Mouse (Mus musculus) heart, embryonic 13.5 days (tissue): Measurements from ENCODE around the gene Ddah1. TPM values are rescaled to one million over a fixed set of nuclear protein-coding genes. Genes with fewer than 3 reads are reported as not detected.

ENCODE experiments used
- ATAC-seq: fragments of 200-750 bp; cut with Nextera tagmentation; 2 replicates; pipeline ENCODE4 v1.8.0; 2017; ENCODE audit warnings: moderate TSS enrichment; ENCODE audit not compliant: insufficient number of reproducible peaks, low FRiP score, low TSS enrichment; ENCODE audit errors: extremely low read depth
- H3K27ac ChIP-seq: fragments of 300-500 bp; sonication (generic); replicated peaks from 2 replicates; pipeline ENCODE4 v1.5.1; 2015; ENCODE audit warnings: moderate library complexity, mild to moderate bottlenecking, inconsistent platforms
- H3K27me3 ChIP-seq: fragments of 300-500 bp; sonication (generic); replicated peaks from 2 replicates; pipeline ENCODE4 v1.6.1; 2015; ENCODE audit warnings: mild to moderate bottlenecking, inconsistent platforms
- H3K36me3 ChIP-seq: fragments of 300-500 bp; sonication (generic); 2 replicates; pipeline ENCODE4 v1.6.1; 2015; ENCODE audit warnings: mild to moderate bottlenecking, inconsistent platforms
- H3K4me1 ChIP-seq: fragments of 300-500 bp; sonication (generic); 2 replicates; pipeline ENCODE4 v1.6.1; 2015; ENCODE audit warnings: inconsistent platforms
- H3K4me2 ChIP-seq: fragments of 300-500 bp; sonication (generic); 2 replicates; pipeline ENCODE4 v1.6.1; 2015; ENCODE audit warnings: inconsistent platforms, mild to moderate bottlenecking, moderate library complexity
- H3K4me3 ChIP-seq: fragments of 300-500 bp; sonication (generic); 2 replicates; pipeline ENCODE4 v1.5.1; 2015; ENCODE audit warnings: moderate library complexity, mild to moderate bottlenecking, inconsistent platforms
- H3K9ac ChIP-seq: fragments of 300-500 bp; sonication (generic); 2 replicates; pipeline ENCODE4 v1.6.1; 2015; ENCODE audit warnings: inconsistent platforms, mild to moderate bottlenecking, moderate library complexity
- H3K9me3 ChIP-seq: fragments of 300-500 bp; sonication (generic); 2 replicates; pipeline ENCODE4 v1.6.1; 2016; ENCODE audit warnings: inconsistent platforms
- WGBS: fragments of 180-500 bp; shearing (Covaris S2); methylation state at CpG from one replicate; pipeline ENCODE4 v1.1.7; 2015; ENCODE audit warnings: mixed read lengths; 5-methylcytosine and 5-hydroxymethylcytosine counted together
- polyA plus RNA-seq: library from polyadenylated mRNA; unstranded; fragments of >200 nt; fragmentation: Nextera tagmentation; extraction: Ambion mirVana; gene quantifications from 2 replicates; pipeline ENCODE4 v1.2.1, GENCODE M21; 2015

Ddah1 gene
- polyA plus RNA-seq, 1 experiment from 2014 or later = 27.9 TPM

- Histone ChIP-seq H3K4me3 (no peak overlapping the region), H3K4me1 (peaks cover 7% of the 10 kb centered on the region; the same call in 1 of the 2 replicates), H3K9me3 (no peaks in the 10 kb centered on the region), H3K27me3 (no peaks in the 10 kb centered on the region), H3K27ac (no peak overlapping the region), H3K36me3 (0 out of 2 replicates have a peak, but pooled peaks cover 2% of the 10 kb centered on the region), H3K4me2 (no peak overlapping the region), H3K9ac (no peak overlapping the region)
- 85% methylated on average over 3 of the region's 3 CpGs for WGBS
- ATAC-seq = no peak
Observed at GRCm38 (mm10) chr3:145843836-145844235, 85.4 kb downstream of the Ddah1 start.

- Histone ChIP-seq H3K27me3 (no peaks in the 10 kb centered on the region), H3K27ac (no peak overlapping the region), H3K36me3 (no peaks in the 10 kb centered on the region), H3K4me2 (no peak overlapping the region), H3K9me3 (no peaks in the 10 kb centered on the region), H3K4me3 (no peak overlapping the region), H3K4me1 (peaks cover 7% of the 10 kb centered on the region; the same call in 1 of the 2 replicates), H3K9ac (no peak overlapping the region)
- 85% methylated on average over 3 of the region's 3 CpGs for WGBS
- no peak for ATAC-seq
Observed at GRCm38 (mm10) chr3:145844891-145845290, 86.4 kb downstream of the Ddah1 start.

- no peaks in the 10 kb centered on the region for H3K27me3 ChIP-seq
- H3K4me3 ChIP-seq = no peak overlapping the region
- no peak overlapping the region for H3K9ac ChIP-seq
- no peak overlapping the region for H3K4me2 ChIP-seq
- H3K4me1 ChIP-seq = peaks cover 7% of the 10 kb centered on the region; the same call in 1 of the 2 replicates
- H3K27ac ChIP-seq = no peak overlapping the region
- ATAC-seq = no peak
- WGBS = 91% methylated on average over 2 of the region's 2 CpGs
- no peaks in the 10 kb centered on the region for H3K9me3 ChIP-seq
- no peaks in the 10 kb centered on the region for H3K36me3 ChIP-seq
Observed at GRCm38 (mm10) chr3:145846255-145846654, 87.8 kb downstream of the Ddah1 start.

GRCm38 (mm10) chr3:145852041-145852440, 93.6 kb downstream of the Ddah1 start:
- Histone ChIP-seq H3K9me3 (peaks cover under 1% of the 10 kb centered on the region; the same call in 1 of the 2 replicates), H3K27me3 (no peaks in the 10 kb centered on the region), H3K4me1 (peaks cover 24% of the 10 kb centered on the region), H3K36me3 (no peaks in the 10 kb centered on the region), H3K4me2 (no peak overlapping the region), H3K9ac (no peak overlapping the region), H3K4me3 (no peak overlapping the region), H3K27ac (no peak overlapping the region)
- WGBS = 57% methylated on average over 5 of the region's 5 CpGs
- ATAC-seq = no peak

- no peak for ATAC-seq
- Histone ChIP-seq H3K4me2 (no peak overlapping the region), H3K27me3 (no peaks in the 10 kb centered on the region), H3K9me3 (peaks cover 8% of the 10 kb centered on the region; the same call in 1 of the 2 replicates), H3K27ac (no peak overlapping the region), H3K4me3 (no peak overlapping the region), H3K4me1 (peaks cover 24% of the 10 kb centered on the region), H3K9ac (no peak overlapping the region), H3K36me3 (peaks cover 6% of the 10 kb centered on the region; the same call in 1 of the 2 replicates)
- WGBS = 85% methylated on average over 4 of the region's 4 CpGs
Observed at GRCm38 (mm10) chr3:145852800-145853199, 94.3 kb downstream of the Ddah1 start.

GRCm38 (mm10) chr3:145853713-145854112, 95.2 kb downstream of the Ddah1 start:
- ATAC-seq = no peak
- WGBS = 85% methylated on average over 4 of the region's 4 CpGs
- Histone ChIP-seq H3K4me2 (no peak overlapping the region), H3K27me3 (no peaks in the 10 kb centered on the region), H3K36me3 (peaks cover 8% of the 10 kb centered on the region; the same call in 1 of the 2 replicates), H3K9ac (no peak overlapping the region), H3K4me3 (no peak overlapping the region), H3K9me3 (peaks cover 12% of the 10 kb centered on the region), H3K4me1 (peaks cover 24% of the 10 kb centered on the region), H3K27ac (no peak overlapping the region)

GRCm38 (mm10) chr3:145854427-145854826, 96.0 kb downstream of the Ddah1 start:
- Histone ChIP-seq H3K4me2 (no peak overlapping the region), H3K4me3 (no peak overlapping the region), H3K4me1 (peaks cover 24% of the 10 kb centered on the region), H3K9ac (no peak overlapping the region), H3K27me3 (no peaks in the 10 kb centered on the region), H3K9me3 (peaks cover 12% of the 10 kb centered on the region), H3K27ac (no peak overlapping the region), H3K36me3 (peaks cover 8% of the 10 kb centered on the region; the same call in 1 of the 2 replicates)
- no peak for ATAC-seq
- 62% methylated on average over 5 of the region's 5 CpGs for WGBS

GRCm38 (mm10) chr3:145855299-145855698, 96.8 kb downstream of the Ddah1 start:
- no peak overlapping the region for H3K4me3 ChIP-seq
- peak overlapping the region; percentile 41; the same call in 1 of the 2 replicates for H3K27ac ChIP-seq
- H3K36me3 ChIP-seq = peaks cover 8% of the 10 kb centered on the region; the same call in 1 of the 2 replicates
- H3K4me1 ChIP-seq = peaks cover 24% of the 10 kb centered on the region
- no peak overlapping the region for H3K9ac ChIP-seq
- no peaks in the 10 kb centered on the region for H3K27me3 ChIP-seq
- peaks cover 12% of the 10 kb centered on the region for H3K9me3 ChIP-seq
- WGBS = 57% methylated on average over 6 of the region's 6 CpGs
- H3K4me2 ChIP-seq = no peak overlapping the region
- no peak for ATAC-seq

- WGBS = 91% methylated on average over 5 of the region's 5 CpGs
- Histone ChIP-seq H3K9ac (no peak overlapping the region), H3K27ac (no peak overlapping the region), H3K36me3 (peaks cover 8% of the 10 kb centered on the region; the same call in 1 of the 2 replicates), H3K27me3 (no peaks in the 10 kb centered on the region), H3K4me3 (no peak overlapping the region), H3K9me3 (peaks cover 12% of the 10 kb centered on the region), H3K4me1 (peaks cover 33% of the 10 kb centered on the region), H3K4me2 (no peak overlapping the region)
- no peak for ATAC-seq
Observed at GRCm38 (mm10) chr3:145858388-145858787, 99.9 kb downstream of the Ddah1 start.

- Histone ChIP-seq H3K9me3 (peaks cover 6% of the 10 kb centered on the region), H3K9ac (no peak overlapping the region), H3K4me1 (peaks cover 28% of the 10 kb centered on the region), H3K4me3 (no peak overlapping the region), H3K36me3 (peaks cover 4% of the 10 kb centered on the region; the same call in 1 of the 2 replicates), H3K27ac (0 out of 2 replicates have a peak overlapping the region, but pooled peaks have one; percentile 12), H3K27me3 (no peaks in the 10 kb centered on the region), H3K4me2 (no peak overlapping the region)
- no peak for ATAC-seq
- WGBS = 43% methylated on average over 4 of the region's 4 CpGs
Observed at GRCm38 (mm10) chr3:145862521-145862920, 104.0 kb downstream of the Ddah1 start.

GRCm38 (mm10) chr3:145864033-145864712, 105.7 kb downstream of the Ddah1 start:
- Histone ChIP-seq H3K27me3 (no peaks in the 10 kb centered on the region), H3K27ac (peak overlapping the region; percentile 56), H3K4me2 (no peak overlapping the region), H3K4me3 (no peak overlapping the region), H3K4me1 (peaks cover 28% of the 10 kb centered on the region), H3K36me3 (no peaks in the 10 kb centered on the region), H3K9ac (no peak overlapping the region), H3K9me3 (no peaks in the 10 kb centered on the region)
- WGBS = 73% methylated on average over 8 of the region's 8 CpGs
- ATAC-seq = no peak
